Mouse (Mus musculus) bone marrow, adult 2 months (tissue): ENCODE measurements around the gene Gm28035.

ENCODE experiments used
- CTCF ChIP-seq: fragments of 200-500 bp; IDR thresholded peaks from 2 replicates; pipeline ENCODE4 v1.5.1; 2011; ENCODE audit warnings: low read length, control low read depth; ENCODE audit not compliant: control insufficient read depth, insufficient read depth
- POLR2A ChIP-seq: fragments of 200-500 bp; IDR thresholded peaks from 2 replicates; pipeline ENCODE4 v1.6.1; 2011; ENCODE audit warnings: low read depth, mild to moderate bottlenecking, control low read depth, low read length, borderline replicate concordance; ENCODE audit not compliant: control insufficient read depth

DNA sequence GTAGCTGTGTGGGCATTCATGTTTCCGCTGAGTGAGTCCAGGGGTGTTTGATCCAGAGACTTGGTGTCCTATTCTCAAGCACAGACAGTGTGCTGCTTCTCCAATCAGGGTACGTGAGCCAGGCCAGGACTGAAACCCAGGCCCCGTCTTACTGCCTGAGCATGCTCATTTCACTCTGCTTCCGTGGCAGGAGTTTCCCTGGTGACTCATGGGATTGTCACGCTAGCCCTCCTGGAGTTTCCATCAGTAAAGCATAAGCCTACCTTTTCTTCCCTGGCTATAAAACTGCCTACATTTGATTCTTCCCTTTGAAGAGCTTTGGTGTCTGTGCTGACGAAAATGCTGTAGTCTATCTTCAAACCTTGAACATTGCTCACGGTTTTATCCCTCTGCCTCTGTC is 82.7 kb downstream of the Gm28035 start:
- TF ChIP-seq CTCF (no peak), POLR2A (no peak)
